Mouse (Mus musculus) embryonic facial prominence, embryonic 13.5 days (tissue): ENCODE measurements around the gene Grin3a. TPM values are rescaled to one million over a fixed set of nuclear protein-coding genes. Genes with fewer than 3 reads are reported as not detected.
"Not testable (repeated sequence)": the region's sequence is repeated elsewhere in the genome, so short reads cannot be mapped to it uniquely, and the experiment has no call there.

ENCODE experiments used
- ATAC-seq: fragments of 200-750 bp; cut with Nextera tagmentation; 2 replicates; pipeline ENCODE4 v1.8.0; 2017; ENCODE audit warnings: low read depth; ENCODE audit not compliant: insufficient number of reproducible peaks, insufficient read depth, low FRiP score, low TSS enrichment
- H3K27ac ChIP-seq: fragments of 300-500 bp; sonication (generic); 2 replicates; pipeline ENCODE4 v1.5.1; 2015; ENCODE audit warnings: moderate library complexity, mild to moderate bottlenecking, inconsistent platforms
- H3K27me3 ChIP-seq: fragments of 300-500 bp; sonication (generic); 2 replicates; pipeline ENCODE4 v1.6.1; 2015; ENCODE audit warnings: mild to moderate bottlenecking, inconsistent platforms
- H3K36me3 ChIP-seq: fragments of 300-500 bp; sonication (generic); 2 replicates; pipeline ENCODE4 v1.6.1; 2015; ENCODE audit warnings: mild to moderate bottlenecking, inconsistent platforms
- H3K4me1 ChIP-seq: fragments of 300-500 bp; sonication (generic); 2 replicates; pipeline ENCODE4 v1.6.1; 2015; ENCODE audit warnings: inconsistent platforms
- H3K4me2 ChIP-seq: fragments of 300-500 bp; sonication (generic); 2 replicates; pipeline ENCODE4 v1.6.1; 2015; ENCODE audit warnings: moderate library complexity, mild to moderate bottlenecking, inconsistent platforms
- H3K4me3 ChIP-seq: fragments of 300-500 bp; sonication (generic); 2 replicates; pipeline ENCODE4 v1.5.1; 2015; ENCODE audit warnings: mild to moderate bottlenecking, inconsistent platforms
- H3K9ac ChIP-seq: fragments of 300-500 bp; sonication (generic); 2 replicates; pipeline ENCODE4 v1.6.1; 2015; ENCODE audit warnings: mild to moderate bottlenecking, inconsistent platforms
- H3K9me3 ChIP-seq: fragments of 300-500 bp; sonication (generic); 2 replicates; pipeline ENCODE4 v1.6.1; 2016; ENCODE audit warnings: inconsistent platforms
- WGBS: fragments of 180-500 bp; shearing (Covaris S2); methylation state at CpG from one replicate; pipeline ENCODE4 v1.1.7; 2015; ENCODE audit warnings: mixed read lengths; 5-methylcytosine and 5-hydroxymethylcytosine counted together
- polyA plus RNA-seq: library from polyadenylated mRNA; unstranded; fragments of >200 nt; fragmentation: Nextera tagmentation; extraction: Ambion mirVana; gene quantifications from 2 replicates; pipeline ENCODE4 v1.2.1, GENCODE M21; 2015

Gene Grin3a
- polyA plus RNA-seq, 1 experiment from 2014 or later, result 1.4 TPM

- 87% methylated on average over 6 of the region's 6 CpGs for WGBS
- ATAC-seq, result no peak
Observed at GRCm38 (mm10) chr4:49676071-49676470, 169.5 kb downstream of the Grin3a start.

GRCm38 (mm10) chr4:49664850-49665249, 180.7 kb downstream of the Grin3a start:
- no peaks in the 10 kb centered on the region for H3K4me1 ChIP-seq
- H3K36me3 ChIP-seq, result peaks cover 27% of the 10 kb centered on the region
- H3K27me3 ChIP-seq, result no peaks in the 10 kb centered on the region
- no peak for ATAC-seq
- 87% methylated on average over 5 of the region's 5 CpGs for WGBS
- H3K9ac ChIP-seq, result no peak overlapping the region
- no peak overlapping the region for H3K4me2 ChIP-seq
- H3K4me3 ChIP-seq, result no peak overlapping the region
- H3K27ac ChIP-seq, result no peak overlapping the region
- no peaks in the 10 kb centered on the region for H3K9me3 ChIP-seq

More at GRCm38 (mm10) chr4:49676071-49676470, 169.5 kb downstream of the Grin3a start:
- H3K9ac ChIP-seq, result no peak overlapping the region
- H3K4me2 ChIP-seq, result no peak overlapping the region
- H3K27me3 ChIP-seq, result no peaks in the 10 kb centered on the region
- H3K4me1 ChIP-seq, result no peaks in the 10 kb centered on the region
- H3K4me3 ChIP-seq, result no peak overlapping the region
- H3K27ac ChIP-seq, result no peak overlapping the region
- no peaks in the 10 kb centered on the region for H3K9me3 ChIP-seq
- no peaks in the 10 kb centered on the region for H3K36me3 ChIP-seq

- H3K36me3 ChIP-seq, result peaks cover 48% of the 10 kb centered on the region
- H3K4me3 ChIP-seq, result no peak overlapping the region
- H3K4me1 ChIP-seq, result no peaks in the 10 kb centered on the region
- WGBS, result 91% methylated on average over 4 of the region's 4 CpGs
- H3K4me2 ChIP-seq, result no peak overlapping the region
- no peaks in the 10 kb centered on the region for H3K9me3 ChIP-seq
- ATAC-seq, result no peak
- no peak overlapping the region for H3K9ac ChIP-seq
- no peaks in the 10 kb centered on the region for H3K27me3 ChIP-seq
- H3K27ac ChIP-seq, result no peak overlapping the region
Observed at GRCm38 (mm10) chr4:49662231-49662630, 183.3 kb downstream of the Grin3a start.

- ATAC-seq, result no peak
- Histone ChIP-seq H3K4me2 (no peak overlapping the region), H3K9me3 (no peaks in the 10 kb centered on the region), H3K9ac (no peak overlapping the region), H3K4me1 (no peaks in the 10 kb centered on the region), H3K4me3 (no peak overlapping the region), H3K27me3 (no peaks in the 10 kb centered on the region), H3K36me3 (peaks cover 53% of the 10 kb centered on the region), H3K27ac (no peak overlapping the region)
- WGBS, result 94% methylated on average over 9 of the region's 9 CpGs
Observed at GRCm38 (mm10) chr4:49661664-49662063, 183.9 kb downstream of the Grin3a start.

- H3K27ac ChIP-seq, result no peak overlapping the region
- peaks cover 73% of the 10 kb centered on the region for H3K36me3 ChIP-seq
- ATAC-seq, result no peak
- H3K9me3 ChIP-seq, result no peaks in the 10 kb centered on the region
- H3K4me3 ChIP-seq, result no peak overlapping the region
- no peaks in the 10 kb centered on the region for H3K27me3 ChIP-seq
- WGBS, result 100% methylated on average over 1 of the region's 1 CpGs
- H3K9ac ChIP-seq, result no peak overlapping the region
- no peaks in the 10 kb centered on the region for H3K4me1 ChIP-seq
- no peak overlapping the region for H3K4me2 ChIP-seq
Observed at GRCm38 (mm10) chr4:49659421-49659820, 186.1 kb downstream of the Grin3a start.

- 73% methylated on average over 2 of the region's 2 CpGs for WGBS
- Histone ChIP-seq H3K9me3 (no peaks in the 10 kb centered on the region), H3K4me1 (no peaks in the 10 kb centered on the region), H3K27ac (no peak overlapping the region), H3K4me2 (no peak overlapping the region), H3K27me3 (no peaks in the 10 kb centered on the region), H3K4me3 (no peak overlapping the region), H3K36me3 (peaks cover 78% of the 10 kb centered on the region), H3K9ac (no peak overlapping the region)
- no peak for ATAC-seq
Observed at GRCm38 (mm10) chr4:49639913-49640312, 205.6 kb downstream of the Grin3a start.

GRCm38 (mm10) chr4:49637821-49638220, 207.7 kb downstream of the Grin3a start:
- Histone ChIP-seq H3K36me3 (peaks cover 72% of the 10 kb centered on the region), H3K9ac (no peak overlapping the region), H3K4me3 (no peak overlapping the region), H3K9me3 (no peaks in the 10 kb centered on the region), H3K4me2 (no peak overlapping the region), H3K27me3 (no peaks in the 10 kb centered on the region), H3K4me1 (peaks cover 6% of the 10 kb centered on the region), H3K27ac (no peak overlapping the region)
- 93% methylated on average over 11 of the region's 11 CpGs for WGBS
- no peak for ATAC-seq

GRCm38 (mm10) chr4:49632139-49632481, 213.4 kb downstream of the Grin3a start:
- peak overlapping the region; percentile 95 for H3K27ac ChIP-seq
- ATAC-seq, result peak; percentile 61; the same call in 1 of the 2 replicates
- under 1% methylated on average over 30 of the region's 30 CpGs for WGBS

GRCm38 (mm10) chr4:49631319-49632138, 214.0 kb downstream of the Grin3a start, which contains the start of gene Rnf20:
Gene Rnf20, plus strand, starts transcription at chr4:49632006.
- Histone ChIP-seq H3K4me3 (peak within 1 kb of the TSS; percentile 86), H3K9me3 (no peaks in the 10 kb centered on the region), H3K4me2 (peak within 1 kb of the TSS; percentile 78), H3K27ac (peak within 1 kb of the TSS; percentile 95), H3K4me1 (peaks cover 6% of the 10 kb centered on the region), H3K27me3 (no peaks in the 10 kb centered on the region), H3K36me3 (peaks cover 26% of the 10 kb centered on the region), H3K9ac (peak within 1 kb of the TSS; percentile 93)
- peak; percentile 95 for ATAC-seq
- 4% methylated on average over 37 of the region's 37 CpGs for WGBS

More at GRCm38 (mm10) chr4:49632139-49632481, 213.4 kb downstream of the Grin3a start:
- Histone ChIP-seq H3K9me3 (no peaks in the 10 kb centered on the region), H3K27me3 (no peaks in the 10 kb centered on the region), H3K36me3 (peaks cover 31% of the 10 kb centered on the region), H3K4me3 (peak overlapping the region; percentile 86), H3K9ac (peak overlapping the region; percentile 93), H3K4me1 (peaks cover 6% of the 10 kb centered on the region), H3K4me2 (peak overlapping the region; percentile 78)

GRCm38 (mm10) chr4:49628941-49629340, 216.6 kb downstream of the Grin3a start:
- Histone ChIP-seq H3K4me2 (no peak overlapping the region), H3K9ac (no peak overlapping the region), H3K4me3 (no peak overlapping the region), H3K36me3 (peaks cover 4% of the 10 kb centered on the region; the same call in 1 of the 2 replicates), H3K27ac (no peak overlapping the region), H3K9me3 (no peaks in the 10 kb centered on the region), H3K27me3 (no peaks in the 10 kb centered on the region), H3K4me1 (peaks cover 5% of the 10 kb centered on the region)
- ATAC-seq, result no peak
- 72% methylated on average over 5 of the region's 5 CpGs for WGBS

- H3K27ac ChIP-seq, result no peak overlapping the region
- no peaks in the 10 kb centered on the region for H3K27me3 ChIP-seq
- H3K9me3 ChIP-seq, result no peaks in the 10 kb centered on the region
- ATAC-seq, result no peak
- H3K4me2 ChIP-seq, result no peak overlapping the region
- WGBS, result 2% methylated on average over 3 of the region's 3 CpGs
- H3K36me3 ChIP-seq, result no peaks in the 10 kb centered on the region
- no peak overlapping the region for H3K9ac ChIP-seq
- H3K4me1 ChIP-seq, result no peaks in the 10 kb centered on the region
- no peak overlapping the region for H3K4me3 ChIP-seq
Observed at GRCm38 (mm10) chr4:49626973-49627372, 218.6 kb downstream of the Grin3a start.

GRCm38 (mm10) chr4:49624969-49625368, 220.6 kb downstream of the Grin3a start:
- WGBS, result 88% methylated on average over 4 of the region's 4 CpGs
- not testable (repeated sequence) for ATAC-seq, H3K4me1 ChIP-seq, H3K27me3 ChIP-seq, H3K9ac ChIP-seq, H3K9me3 ChIP-seq, H3K27ac ChIP-seq, H3K4me2 ChIP-seq, H3K36me3 ChIP-seq, H3K4me3 ChIP-seq
